Mouse (Mus musculus) CH12.LX (cell line): ENCODE measurements around the gene Ptprr. TPM values are rescaled to one million over a fixed set of nuclear protein-coding genes. Genes with fewer than 3 reads are reported as not detected.

ENCODE experiments used
- DNase-seq: peaks from one replicate; pipeline ENCODE4 v3.0.0-alpha.2; 2013; ENCODE audit errors: extremely low read depth
- H3K27ac ChIP-seq: 2 replicates; pipeline ENCODE4 v1.5.1; 2012; ENCODE audit warnings: low read depth, mild to moderate bottlenecking, control low read depth, moderate library complexity; ENCODE audit not compliant: insufficient read depth
- H3K27me3 ChIP-seq: replicated peaks from 2 replicates; pipeline ENCODE3; 2012; ENCODE audit warnings: inconsistent platforms
- H3K36me3 ChIP-seq, 2 experiments: replicated peaks in 1 of 2; 2 replicates each; pipeline versions ENCODE3 to v1.6.1; 2012; ENCODE audit warnings: inconsistent platforms in 1 of 2, low read length in 1 of 2, mild to moderate bottlenecking in 1 of 2, mixed read lengths in 1 of 2, moderate library complexity in 1 of 2; ENCODE audit not compliant: control insufficient read depth in 1 of 2, insufficient read depth in 1 of 2
- H3K4me1 ChIP-seq, 2 experiments: 2 replicates each; pipeline ENCODE4 v1.6.1; 2012; ENCODE audit warnings: inconsistent platforms in 1 of 2, moderate library complexity in 1 of 2; ENCODE audit not compliant: insufficient read depth in 2 of 2, control insufficient read depth in 1 of 2
- H3K4me2 ChIP-seq: 2 replicates; pipeline ENCODE4 v1.6.1; 2012; ENCODE audit warnings: low read depth, mild to moderate bottlenecking, control low read depth; ENCODE audit not compliant: poor library complexity, insufficient read depth, severe bottlenecking
- H3K4me3 ChIP-seq, 3 experiments: fragments of 150-350 bp in 1 of 3; sonication (generic) in 1 of 3; replicated peaks in 1 of 3; 2 replicates each; pipeline versions ENCODE3 to v1.5.1; 2011 to 2012; ENCODE audit warnings: low read depth in 2 of 3, low read length in 2 of 3, mild to moderate bottlenecking in 2 of 3, moderate library complexity in 2 of 3, control low read depth in 1 of 3, improper control_type of control experiment in 1 of 3, inconsistent platforms in 1 of 3, mixed read lengths in 1 of 3; ENCODE audit not compliant: poor library complexity in 1 of 3
- H3K79me2 ChIP-seq: replicated peaks from 2 replicates; pipeline ENCODE4 v1.6.1; 2012; ENCODE audit warnings: mild to moderate bottlenecking, moderate library complexity; ENCODE audit not compliant: control insufficient read depth, poor library complexity, insufficient read depth, severe bottlenecking; ENCODE audit errors: extremely low read depth
- H3K9ac ChIP-seq: 2 replicates; pipeline ENCODE4 v1.6.1; 2012; ENCODE audit warnings: low read depth, mild to moderate bottlenecking, control low read depth, moderate library complexity; ENCODE audit not compliant: insufficient read depth
- H3K9me3 ChIP-seq: replicated peaks from 2 replicates; pipeline ENCODE3; 2012; ENCODE audit warnings: low read length, inconsistent platforms, mixed read lengths
- BHLHE40 ChIP-seq: IDR thresholded peaks from 2 replicates; pipeline ENCODE4 v1.6.1; 2011; ENCODE audit warnings: mild to moderate bottlenecking, low read depth, low read length, improper control_type of control experiment
- CHD1 ChIP-seq: IDR thresholded peaks from 2 replicates; pipeline ENCODE4 v1.6.1; 2012; ENCODE audit warnings: low read depth, low read length, improper control_type of control experiment, inconsistent platforms
- ELF1 ChIP-seq: IDR thresholded peaks from 2 replicates; pipeline ENCODE4 v1.6.1; 2014; ENCODE audit warnings: low read depth, mild to moderate bottlenecking, inconsistent platforms, low read length, improper control_type of control experiment
- EP300 ChIP-seq: IDR thresholded peaks from 2 replicates; pipeline ENCODE4 v1.6.1; 2011; ENCODE audit warnings: low read length, improper control_type of control experiment
- HCFC1 ChIP-seq: IDR thresholded peaks from 2 replicates; pipeline ENCODE4 v1.6.1; 2012; ENCODE audit warnings: low read depth, mild to moderate bottlenecking, inconsistent platforms, low read length, improper control_type of control experiment
- IRF4 ChIP-seq: IDR thresholded peaks from 2 replicates; pipeline ENCODE4 v1.6.1; 2014; ENCODE audit warnings: low read depth, mild to moderate bottlenecking, inconsistent platforms, low read length, improper control_type of control experiment
- MAX ChIP-seq: IDR thresholded peaks from 2 replicates; pipeline ENCODE4 v1.6.1; 2011; ENCODE audit warnings: low read length, improper control_type of control experiment
- MAZ ChIP-seq: IDR thresholded peaks from 2 replicates; pipeline ENCODE4 v1.6.1; 2012; ENCODE audit warnings: low read depth, mild to moderate bottlenecking, inconsistent platforms, low read length, improper control_type of control experiment, moderate library complexity
- MXI1 ChIP-seq: IDR thresholded peaks from 2 replicates; pipeline ENCODE4 v1.6.1; 2011; ENCODE audit warnings: mild to moderate bottlenecking, low read depth, low read length, improper control_type of control experiment
- MYC ChIP-seq: IDR thresholded peaks from 2 replicates; pipeline ENCODE4 v1.6.1; 2011; ENCODE audit warnings: low read depth, mild to moderate bottlenecking, improper control_type of control experiment, low read length
- NRF1 ChIP-seq: IDR thresholded peaks from 2 replicates; pipeline ENCODE4 v1.6.1; 2014; ENCODE audit warnings: low read depth, mild to moderate bottlenecking, inconsistent platforms, low read length, improper control_type of control experiment, moderate library complexity
- PAX5 ChIP-seq: IDR thresholded peaks from 2 replicates; pipeline ENCODE4 v1.6.1; 2012; ENCODE audit warnings: low read length, inconsistent platforms, mixed read lengths
- POLR2AphosphoS2 ChIP-seq: IDR thresholded peaks from 2 replicates; pipeline ENCODE4 v1.6.1; 2011; ENCODE audit warnings: low read depth, low read length, improper control_type of control experiment
- RCOR1 ChIP-seq: conservative IDR thresholded peaks from 2 replicates; pipeline ENCODE4 v1.6.1; 2012; ENCODE audit warnings: low read depth, mild to moderate bottlenecking, inconsistent platforms, low read length, improper control_type of control experiment
- SIN3A ChIP-seq: IDR thresholded peaks from 2 replicates; pipeline ENCODE4 v1.6.1; 2012; ENCODE audit warnings: low read length, improper control_type of control experiment, inconsistent platforms
- SMC3 ChIP-seq: IDR thresholded peaks from 2 replicates; pipeline ENCODE4 v1.6.1; 2011; ENCODE audit warnings: low read depth, low read length, improper control_type of control experiment
- UBTF ChIP-seq: IDR thresholded peaks from 2 replicates; pipeline ENCODE4 v1.6.1; 2012; ENCODE audit warnings: low read depth, mild to moderate bottlenecking, inconsistent platforms, low read length, improper control_type of control experiment, moderate library complexity
- USF1 ChIP-seq: IDR thresholded peaks from 2 replicates; pipeline ENCODE4 v1.6.1; 2014; ENCODE audit warnings: low read depth, mild to moderate bottlenecking, inconsistent platforms, low read length, improper control_type of control experiment
- ZKSCAN1 ChIP-seq: IDR thresholded peaks from 2 replicates; pipeline ENCODE4 v1.6.1; 2012; ENCODE audit warnings: low read depth, inconsistent platforms, low read length, improper control_type of control experiment, borderline replicate concordance
- ZNF384 ChIP-seq: IDR thresholded peaks from 2 replicates; pipeline ENCODE4 v1.6.1; 2012; ENCODE audit warnings: low read depth, low read length, improper control_type of control experiment, inconsistent platforms
- dilution Hi-C: fragments of 300-500 bp; cut with MboI; formaldehyde crosslinking; loops from 2 replicates; pipeline ENCODE4 v1.14.3; 2020; ENCODE audit warnings: low sequenced_read_pairs; ENCODE audit not compliant: extremely low pct_unique_long_range_greater_than_20kb, extremely low pct_ligation_motif_present
- in situ Hi-C: fragments of 300-500 bp; cut with MboI; formaldehyde crosslinking; loops from 3 replicates; pipeline ENCODE4 v1.14.3; 2019; ENCODE audit warnings: low sequenced_read_pairs, low pct_ligation_motif_present, low pct_unique_long_range_greater_than_20kb, mixed read lengths
- polyA plus RNA-seq: library from polyadenylated mRNA; unstranded; fragments of >175 nt; gene quantifications from 2 replicates; pipeline ENCODE4 v1.2.1, GENCODE M21; 2012; ENCODE audit warnings: low read depth; ENCODE audit not compliant: insufficient read length
- total RNA-seq, 2 experiments: library from RNA; depleted of rRNA; stranded (reverse); fragments of 300-350 nt in 1 of 2; fragments of >200 nt in 1 of 2; gene quantifications; 2 replicates each; pipeline ENCODE4 v1.2.3; 2012 to 2014

Ptprr gene
- total and polyA plus RNA-seq, 3 experiments, result 0.51 to 1.9 (median 0.81) TPM

DNA sequence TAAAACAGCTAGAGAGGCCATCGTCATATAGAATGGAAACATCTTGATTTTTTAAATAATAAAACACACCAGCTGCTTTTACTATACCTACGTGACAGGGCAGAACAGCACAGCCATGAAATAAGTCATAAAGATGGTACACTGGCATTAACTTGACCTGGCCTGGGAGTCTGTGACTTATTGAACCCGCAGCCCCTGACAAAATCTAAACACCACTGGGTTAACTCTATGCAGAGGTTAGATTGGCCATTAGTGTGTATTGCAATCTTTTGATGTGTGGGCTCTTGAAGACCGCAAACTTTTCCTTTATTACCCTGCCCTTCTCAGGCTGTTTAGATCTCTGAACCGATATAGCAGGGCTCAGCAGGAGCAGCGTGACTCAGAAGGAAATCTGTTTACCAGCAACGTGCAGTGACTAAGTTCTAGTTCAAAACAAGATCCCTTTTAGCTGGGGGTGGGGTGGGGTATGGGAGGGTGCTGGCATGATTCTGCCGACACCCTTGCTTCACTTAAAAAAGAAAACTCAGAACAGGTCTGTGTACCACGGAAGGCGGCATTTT, 157.4 kb downstream of the Ptprr start:
- no peak overlapping the region for H3K4me2 ChIP-seq
- no peaks in the 10 kb centered on the region for H3K9me3 ChIP-seq
- in situ Hi-C loops (loop anchor here (25.0 kb wide), 1 partner anchor 88 kb away; no protein-coding TSS in a partner anchor), dilution Hi-C loops (no loop called here)
- no peak overlapping the region for H3K9ac ChIP-seq
- no peak for TF ChIP-seq ZNF384
- no peak for TF ChIP-seq HCFC1
- no peak for TF ChIP-seq ZKSCAN1
- TF ChIP-seq SIN3A, result no peak
- no peak for TF ChIP-seq EP300
- no peak for TF ChIP-seq MAZ
- TF ChIP-seq BHLHE40, result no peak
- TF ChIP-seq UBTF, result no peak
- TF ChIP-seq MXI1, result no peak
- no peak for TF ChIP-seq SMC3
- H3K27me3 ChIP-seq, result no peaks in the 10 kb centered on the region
- H3K27ac ChIP-seq, result no peak overlapping the region
- no peak for DNase-seq
- 0 out of 4 replicates have a peak, but pooled peaks cover 0 to 2% of the 10 kb centered on the region in 2 experiments for H3K4me1 ChIP-seq
- H3K79me2 ChIP-seq, result no peaks in the 10 kb centered on the region
- no peaks in the 10 kb centered on the region for H3K36me3 ChIP-seq
- no peak overlapping the region for H3K4me3 ChIP-seq

GRCm38 (mm10) chr10:116177390-116178179, 159.6 kb downstream of the Ptprr start:
- Histone ChIP-seq H3K9ac (no peak overlapping the region), H3K9me3 (no peaks in the 10 kb centered on the region), H3K27ac (no peak overlapping the region), H3K27me3 (no peaks in the 10 kb centered on the region), H3K4me1 (0 out of 4 replicates have a peak, but pooled peaks cover 0 to 2% of the 10 kb centered on the region in 2 experiments), H3K36me3 (no peaks in the 10 kb centered on the region), H3K4me2 (peak overlapping the region; percentile 80; the same call in 1 of the 2 replicates), H3K4me3 (peak overlapping the region in 1 of 3 experiments; percentile 31), H3K79me2 (no peaks in the 10 kb centered on the region)
- no peak for DNase-seq
- TF ChIP-seq MAX, result no peak
- no peak for TF ChIP-seq POLR2AphosphoS2
- no peak for TF ChIP-seq ELF1
- no peak for TF ChIP-seq MYC
- TF ChIP-seq CHD1, result no peak
- TF ChIP-seq USF1, result no peak
- no peak for TF ChIP-seq SIN3A
- TF ChIP-seq PAX5, result no peak
- no peak for TF ChIP-seq UBTF
- TF ChIP-seq HCFC1, result no peak
- no peak for TF ChIP-seq NRF1
- no peak for TF ChIP-seq MXI1
- TF ChIP-seq RCOR1, result no peak
- no peak for TF ChIP-seq IRF4
- dilution Hi-C loops, result no loop called here
- in situ Hi-C loops, result loop anchor here (25.0 kb wide), 1 partner anchor 90 kb away; no protein-coding TSS in a partner anchor
